In the genomic region with DNA sequence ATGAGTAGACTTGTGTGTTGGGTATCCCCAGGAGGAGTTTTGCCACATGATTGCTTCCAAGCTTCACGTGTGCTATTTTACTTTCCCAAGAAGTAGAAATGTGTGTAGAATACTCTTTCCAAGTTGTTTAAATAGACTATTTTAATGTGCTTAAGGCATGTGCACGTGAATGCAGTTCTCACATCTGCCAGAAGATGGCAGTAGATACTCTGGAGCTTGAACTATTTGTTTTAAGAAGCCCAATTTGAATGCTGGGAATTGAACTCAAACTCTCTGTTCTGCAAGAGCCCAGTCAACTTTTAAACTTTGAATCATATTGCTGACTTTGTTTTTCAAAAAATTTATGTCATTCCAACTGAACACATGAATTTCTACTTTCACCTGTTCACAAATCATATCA, we compare ENCODE assay signal across 9 mouse cellular contexts.
DNase-seq lines count a peak whose midpoint lies in the region; ATAC-seq and TF ChIP-seq lines count a peak whose summit lies in the region.
"Had no signal": no experiment of that assay in that cellular context is flagged by ENCODE, and none has a peak within 500 bp of the region (broad histone marks: within the 10 kb centered on the region; RNA-seq: fewer than 3 reads in every experiment).

No protein-coding gene starts in this region.

- H3K36me3 ChIP-seq in heart, postnatal 0 days (replicated peaks; ENCODE audit: control insufficient read depth, insufficient read depth, low read length), result no peaks in the 10 kb centered on the region
- no peaks in the 10 kb centered on the region for H3K36me3 ChIP-seq in heart, embryonic 11.5 days (ENCODE audit: control insufficient read depth, insufficient read depth, low read length)
- H3K36me3 ChIP-seq: embryonic facial prominence, embryonic 12.5 days had no signal

- TF ChIP-seq POLR2A in brain, embryonic 14.5 days (IDR thresholded peaks at IDR 0.05; ENCODE audit: borderline replicate concordance, extremely low read depth, insufficient read depth, insufficient read length, poor library complexity, severe bottlenecking), result no peak

- peak; percentile 62 for TF ChIP-seq CTCF in heart, postnatal 0 days (IDR thresholded peaks at IDR 0.05; ENCODE audit: low read depth)
- TF ChIP-seq CTCF in brain, embryonic 14.5 days (IDR thresholded peaks at IDR 0.05; ENCODE audit: borderline replicate concordance, extremely low read depth, insufficient read depth, insufficient read length), result peak; percentile 44; the same call in 1 of the 2 replicates

- H3K4me2 ChIP-seq in heart, postnatal 0 days (ENCODE audit: low read depth, low read length), result no peak overlapping the region
- no peak overlapping the region for H3K4me2 ChIP-seq in heart, embryonic 11.5 days
- H3K4me2 ChIP-seq: embryonic facial prominence, embryonic 12.5 days had no signal

- no peaks in the 10 kb centered on the region for H3K4me1 ChIP-seq in heart, postnatal 0 days (ENCODE audit: control insufficient read depth, insufficient read depth)
- no peaks in the 10 kb centered on the region for H3K4me1 ChIP-seq in heart, embryonic 11.5 days (ENCODE audit: control insufficient read depth, insufficient read depth, low read length)
- H3K4me1 ChIP-seq: embryonic facial prominence, embryonic 12.5 days had no signal

- no peaks in the 10 kb centered on the region for H3K27me3 ChIP-seq in heart, postnatal 0 days (ENCODE audit: control insufficient read depth, insufficient read depth, low read length)
- H3K27me3 ChIP-seq in heart, embryonic 11.5 days (ENCODE audit: control insufficient read depth, insufficient read depth, low read length), result no peaks in the 10 kb centered on the region
- H3K27me3 ChIP-seq: embryonic facial prominence, embryonic 12.5 days had no signal

- 4% methylated on average over 2 of the region's 2 CpGs for WGBS in heart, postnatal 0 days
- 4% methylated on average over 2 of the region's 2 CpGs for WGBS in heart, embryonic 11.5 days (ENCODE audit: insufficient replicate concordance)

- no peak overlapping the region for H3K27ac ChIP-seq in heart, postnatal 0 days (ENCODE audit: low read depth)
- no peak overlapping the region for H3K27ac ChIP-seq in heart, embryonic 11.5 days (ENCODE audit: low read depth, low read length)
- H3K27ac ChIP-seq: embryonic facial prominence, embryonic 12.5 days had no signal

- H3K9me3 ChIP-seq in heart, postnatal 0 days (replicated peaks; ENCODE audit: control insufficient read depth, low read length), result no peaks in the 10 kb centered on the region
- H3K9me3 ChIP-seq in heart, embryonic 11.5 days (replicated peaks; ENCODE audit: control insufficient read depth, low read length), result no peaks in the 10 kb centered on the region
- H3K9me3 ChIP-seq: embryonic facial prominence, embryonic 12.5 days had no signal

- no peak for ATAC-seq in heart, postnatal 0 days (ENCODE audit: insufficient read depth, low read depth)
- no peak for ATAC-seq in heart, embryonic 11.5 days (replicated peaks; ENCODE audit: insufficient number of reproducible peaks, low FRiP score, low TSS enrichment)
- ATAC-seq in megakaryocyte, adult 5-6 weeks (ENCODE audit: poor library complexity, severe bottlenecking), result peak; percentile 51; the same call in 1 of the 2 replicates
- no peak for ATAC-seq in inflammation-experienced regulatory T-cells, adult 6 months

- peak; percentile 7 for DNase-seq in heart, postnatal 0 days (ENCODE audit: low spot score)
- DNase-seq in right cerebral cortex, adult 2 months (ENCODE audit: low spot score in 2 of 2), result peak; percentile 11 to 29
- DNase-seq in right cerebral cortex, postnatal 36 days (ENCODE audit: low spot score in 2 of 2), result no peak
- peak; percentile 75 for DNase-seq in brain, embryonic 14.5 days (ENCODE audit: low read depth)
- DNase-seq in hindlimb bud, embryonic 11.5 days (ENCODE audit: extremely low spot score, low read depth, low spot score), result peak; percentile 61

- H3K4me3 ChIP-seq in heart, postnatal 0 days (ENCODE audit: low read depth, low read length), result no peak overlapping the region
- H3K4me3 ChIP-seq in heart, embryonic 11.5 days (ENCODE audit: low read depth, low read length), result no peak overlapping the region
- H3K4me3 ChIP-seq: embryonic facial prominence, embryonic 12.5 days had no signal

- no peak overlapping the region for H3K9ac ChIP-seq in heart, postnatal 0 days (replicated peaks; ENCODE audit: low read depth, low read length)
- no peak overlapping the region for H3K9ac ChIP-seq in heart, embryonic 11.5 days (ENCODE audit: low read depth, low read length)
- H3K9ac ChIP-seq: embryonic facial prominence, embryonic 12.5 days had no signal

- TF ChIP-seq EP300 in heart, postnatal 0 days (IDR thresholded peaks at IDR 0.05; ENCODE audit: low read depth), result no peak

Comparison
In these comparisons a context has a peak if more than half of its experiments do, and no peak if none do; other contexts are left out.
1. DNase-seq: peak in heart, postnatal 0 days (single experiment), right cerebral cortex, adult 2 months (2 of 2), brain, embryonic 14.5 days (single experiment) and hindlimb bud, embryonic 11.5 days (single experiment); none in right cerebral cortex, postnatal 36 days (0 of 2).